Mouse (Mus musculus): ENCODE data around the gene Gm8374.
"Not testable (repeated sequence)": the region's sequence is repeated elsewhere in the genome, so short reads cannot be mapped to it uniquely, and the experiment has no call there.

The Gm8374 gene

GRCm38 (mm10) chr14:7365034-7365433 lies at the start of gene Gm8374:
Gene Gm8374 (minus strand): TSS chr14:7365134.
- not testable (repeated sequence) for DNase-seq (ENCODE audit: low spot score in 2 of 2)

- DNase-seq (ENCODE audit: low spot score in 2 of 2): not testable (repeated sequence)
Observed at GRCm38 (mm10) chr14:7332295-7332694, 32.6 kb downstream of the Gm8374 start, which contains the start of gene Gm5797. Gene Gm5797 (minus strand): TSS chr14:7332395.

GRCm38 (mm10) chr14:7315093-7315492 lies 49.8 kb downstream of the Gm8374 start:
- DNase-seq (ENCODE audit: low spot score in 2 of 2): peak in 1 of 2 experiments; percentile 2

GRCm38 (mm10) chr14:7314661-7315060 lies 50.3 kb downstream of the Gm8374 start, which contains the start of gene Gm3739:
Gene Gm3739 (minus strand): TSS chr14:7315049.
- peak in 1 of 2 experiments; percentile 0 for DNase-seq (ENCODE audit: low spot score in 2 of 2)

All from spleen, postnatal 14 days (tissue).